Mouse (Mus musculus) megakaryocyte, embryonic 14.5 days (primary cell): ENCODE results near the gene Mre11a. TPM values are rescaled to one million over a fixed set of nuclear protein-coding genes. Genes with fewer than 3 reads are reported as not detected.
A peak's percentile ranks its signal among the peaks of the same experiment; 100 is the strongest.

ENCODE experiments used
- H3K27me3 ChIP-seq: replicated peaks from 2 replicates; pipeline ENCODE3; 2012; ENCODE audit warnings: inconsistent platforms
- H3K36me3 ChIP-seq: replicated peaks from 2 replicates; pipeline ENCODE3; 2012; ENCODE audit warnings: low read length, inconsistent platforms, mixed read lengths
- H3K4me1 ChIP-seq: 2 replicates; pipeline ENCODE4 v1.6.1; 2012; ENCODE audit warnings: inconsistent platforms
- H3K4me3 ChIP-seq: replicated peaks from 2 replicates; pipeline ENCODE3; 2012; ENCODE audit warnings: moderate library complexity, mild to moderate bottlenecking, inconsistent platforms
- H3K9me3 ChIP-seq: 2 replicates; pipeline ENCODE4 v1.6.1; 2012; ENCODE audit warnings: inconsistent platforms
- FLI1 ChIP-seq: IDR thresholded peaks from 2 replicates; pipeline ENCODE4 v1.6.1; 2012; ENCODE audit warnings: low read length, inconsistent platforms, mixed read lengths
- GATA1 ChIP-seq: IDR thresholded peaks from 3 replicates; pipeline ENCODE4 v1.6.1; 2012; ENCODE audit warnings: mixed read lengths, low read length, inconsistent platforms, borderline replicate concordance
- polyA plus RNA-seq: library from polyadenylated mRNA; stranded (reverse); fragments of >175 nt; gene quantifications from 2 replicates; pipeline ENCODE4 v1.2.3, GENCODE M21; 2012; ENCODE audit warnings: low replicate concordance; ENCODE audit not compliant: insufficient read depth

Gene Mre11a
- polyA plus RNA-seq, 1 experiment, result 2.8 TPM

- H3K36me3 ChIP-seq, result peaks cover 2% of the 10 kb centered on the region
- H3K27me3 ChIP-seq, result peaks cover 6% of the 10 kb centered on the region
- peaks cover 8% of the 10 kb centered on the region; the same call in 1 of the 2 replicates for H3K9me3 ChIP-seq
- H3K4me1 ChIP-seq, result peaks cover 31% of the 10 kb centered on the region
- TF ChIP-seq FLI1 (no peak), GATA1 (no peak)
- peak overlapping the region; percentile 54 for H3K4me3 ChIP-seq
Observed at GRCm38 (mm10) chr9:14884641-14885040, 100.2 kb downstream of the Mre11a start.

GRCm38 (mm10) chr9:14885151-14885550, 100.7 kb downstream of the Mre11a start:
- Histone ChIP-seq H3K4me1 (peaks cover 31% of the 10 kb centered on the region), H3K36me3 (peaks cover 2% of the 10 kb centered on the region), H3K27me3 (peaks cover 6% of the 10 kb centered on the region), H3K4me3 (no peak overlapping the region), H3K9me3 (peaks cover 8% of the 10 kb centered on the region; the same call in 1 of the 2 replicates)
- TF ChIP-seq FLI1 (no peak), GATA1 (no peak)

GRCm38 (mm10) chr9:14885954-14886353, 101.5 kb downstream of the Mre11a start:
- no peak for TF ChIP-seq GATA1
- TF ChIP-seq FLI1, result no peak

More at GRCm38 (mm10) chr9:14885954-14886353, 101.5 kb downstream of the Mre11a start:
- peaks cover 31% of the 10 kb centered on the region for H3K4me1 ChIP-seq
- H3K36me3 ChIP-seq, result peaks cover 2% of the 10 kb centered on the region
- no peak overlapping the region for H3K4me3 ChIP-seq
- H3K9me3 ChIP-seq, result peaks cover 8% of the 10 kb centered on the region; the same call in 1 of the 2 replicates
- H3K27me3 ChIP-seq, result peaks cover 6% of the 10 kb centered on the region

Other genes with a start within 250 kb of the Mre11a start
- not detected in 2 replicates for gene Amotl1, start 139.6 kb upstream of the Mre11a start, polyA plus RNA-seq
- gene Piwil4, start 43.9 kb upstream of the Mre11a start, polyA plus RNA-seq, result not detected in 2 replicates
- gene Fut4, start 32.3 kb upstream of the Mre11a start, polyA plus RNA-seq, result 0.02 TPM in 1 of 2 replicates, not detected in the other
- not detected in 2 replicates for gene 1700012B09Rik, start 13.6 kb upstream of the Mre11a start, polyA plus RNA-seq
- gene Ankrd49, start 202 bp downstream of the Mre11a start, polyA plus RNA-seq, result 5.4 and 6.1 TPM in 2 replicates
- not detected in 2 replicates for gene Gpr83, start 75.6 kb downstream of the Mre11a start, polyA plus RNA-seq
- not detected in 2 replicates for gene Izumo1r, start 119.3 kb downstream of the Mre11a start, polyA plus RNA-seq